Mouse (Mus musculus) E14TG2a.4 (cell line): ENCODE results near the gene Zfp385b.

Experiments used
- H3K27me3 ChIP-seq: 2 replicates; pipeline ENCODE4 v1.6.1; 2014; ENCODE audit warnings: low read length, control low read depth; ENCODE audit not compliant: insufficient read depth
- H3K36me3 ChIP-seq: 2 replicates; pipeline ENCODE4 v1.6.1; 2014; ENCODE audit warnings: low read length, control low read depth; ENCODE audit not compliant: insufficient read depth
- H3K4me1 ChIP-seq: replicated peaks from 2 replicates; pipeline ENCODE4 v1.6.1; 2014; ENCODE audit warnings: low read depth, low read length, control low read depth
- H3K4me3 ChIP-seq: replicated peaks from 2 replicates; pipeline ENCODE4 v1.5.1; 2014; ENCODE audit warnings: mild to moderate bottlenecking, low read length
- H3K9me3 ChIP-seq: 2 replicates; pipeline ENCODE4 v1.6.1; 2014; ENCODE audit warnings: low read length, control low read depth
- CTCF ChIP-seq: conservative IDR thresholded peaks from 2 replicates; pipeline ENCODE4 v1.5.1; 2014; ENCODE audit warnings: low read length
- NANOG ChIP-seq: IDR thresholded peaks from 2 replicates; pipeline ENCODE4 v1.6.1; 2014; ENCODE audit warnings: borderline replicate concordance, low read length, mixed read lengths
- POU5F1 ChIP-seq: IDR thresholded peaks from 2 replicates; pipeline ENCODE4 v1.6.1; 2014; ENCODE audit warnings: low read length, borderline replicate concordance

The Zfp385b gene

GRCm38 (mm10) chr2:77802291-77802690 is 17.1 kb downstream of the Zfp385b start:
- TF ChIP-seq NANOG (no peak), POU5F1 (no peak), CTCF (no peak)
- H3K4me3 ChIP-seq = no peak overlapping the region
- H3K4me1 ChIP-seq = no peaks in the 10 kb centered on the region
- H3K9me3 ChIP-seq = no peaks in the 10 kb centered on the region
- H3K36me3 ChIP-seq = no peaks in the 10 kb centered on the region
- no peaks in the 10 kb centered on the region for H3K27me3 ChIP-seq

GRCm38 (mm10) chr2:77801430-77801829 is 18.0 kb downstream of the Zfp385b start:
- no peak overlapping the region for H3K4me3 ChIP-seq
- no peaks in the 10 kb centered on the region for H3K27me3 ChIP-seq
- no peaks in the 10 kb centered on the region for H3K4me1 ChIP-seq
- no peaks in the 10 kb centered on the region for H3K9me3 ChIP-seq
- TF ChIP-seq NANOG (no peak), CTCF (no peak), POU5F1 (no peak)
- H3K36me3 ChIP-seq = no peaks in the 10 kb centered on the region

- Histone ChIP-seq H3K9me3 (no peaks in the 10 kb centered on the region), H3K27me3 (no peaks in the 10 kb centered on the region), H3K4me3 (no peak overlapping the region), H3K36me3 (no peaks in the 10 kb centered on the region), H3K4me1 (no peaks in the 10 kb centered on the region)
- TF ChIP-seq CTCF = no peak
- TF ChIP-seq NANOG = no peak
- TF ChIP-seq POU5F1 = no peak
Measured at GRCm38 (mm10) chr2:77801009-77801408, 18.4 kb downstream of the Zfp385b start.

GRCm38 (mm10) chr2:77797233-77797632 is 22.2 kb downstream of the Zfp385b start:
- H3K27me3 ChIP-seq = peaks cover 3% of the 10 kb centered on the region; the same call in 1 of the 2 replicates
- no peaks in the 10 kb centered on the region for H3K9me3 ChIP-seq
- no peaks in the 10 kb centered on the region for H3K4me1 ChIP-seq
- no peak overlapping the region for H3K4me3 ChIP-seq
- no peaks in the 10 kb centered on the region for H3K36me3 ChIP-seq
- TF ChIP-seq NANOG = no peak
- TF ChIP-seq CTCF = no peak
- TF ChIP-seq POU5F1 = no peak

GRCm38 (mm10) chr2:77795859-77796552 is 23.4 kb downstream of the Zfp385b start:
- H3K9me3 ChIP-seq = no peaks in the 10 kb centered on the region
- no peaks in the 10 kb centered on the region for H3K4me1 ChIP-seq
- peaks cover 3% of the 10 kb centered on the region; the same call in 1 of the 2 replicates for H3K27me3 ChIP-seq
- no peak overlapping the region for H3K4me3 ChIP-seq
- no peaks in the 10 kb centered on the region for H3K36me3 ChIP-seq
- TF ChIP-seq POU5F1 = no peak
- TF ChIP-seq CTCF = peak; percentile 41
- no peak for TF ChIP-seq NANOG

- TF ChIP-seq CTCF (no peak), NANOG (no peak), POU5F1 (no peak)
- no peaks in the 10 kb centered on the region for H3K36me3 ChIP-seq
Measured at GRCm38 (mm10) chr2:77790846-77791245, 28.6 kb downstream of the Zfp385b start.

GRCm38 (mm10) chr2:77790295-77790694 is 29.1 kb downstream of the Zfp385b start:
- Histone ChIP-seq H3K27me3 (peaks cover 3% of the 10 kb centered on the region; the same call in 1 of the 2 replicates), H3K4me1 (no peaks in the 10 kb centered on the region), H3K4me3 (no peak overlapping the region), H3K9me3 (no peaks in the 10 kb centered on the region), H3K36me3 (no peaks in the 10 kb centered on the region)
- TF ChIP-seq NANOG = no peak
- TF ChIP-seq CTCF = no peak
- no peak for TF ChIP-seq POU5F1

More at GRCm38 (mm10) chr2:77790846-77791245, 28.6 kb downstream of the Zfp385b start:
- Histone ChIP-seq H3K4me1 (no peaks in the 10 kb centered on the region), H3K9me3 (no peaks in the 10 kb centered on the region), H3K27me3 (peaks cover 3% of the 10 kb centered on the region; the same call in 1 of the 2 replicates), H3K4me3 (no peak overlapping the region)

GRCm38 (mm10) chr2:77781390-77781789 is 38.0 kb downstream of the Zfp385b start:
- Histone ChIP-seq H3K4me1 (no peaks in the 10 kb centered on the region), H3K9me3 (no peaks in the 10 kb centered on the region), H3K4me3 (no peak overlapping the region), H3K27me3 (no peaks in the 10 kb centered on the region), H3K36me3 (no peaks in the 10 kb centered on the region)
- TF ChIP-seq CTCF (no peak), POU5F1 (no peak), NANOG (no peak)

GRCm38 (mm10) chr2:77777781-77778180 is 41.7 kb downstream of the Zfp385b start:
- no peak overlapping the region for H3K4me3 ChIP-seq
- TF ChIP-seq NANOG = no peak
- no peaks in the 10 kb centered on the region for H3K36me3 ChIP-seq
- H3K9me3 ChIP-seq = peaks cover 4% of the 10 kb centered on the region; the same call in 1 of the 2 replicates
- no peaks in the 10 kb centered on the region for H3K4me1 ChIP-seq
- H3K27me3 ChIP-seq = no peaks in the 10 kb centered on the region
